Mouse (Mus musculus): ENCODE data around the gene Tmem120a.

Tmem120a gene

DNA sequence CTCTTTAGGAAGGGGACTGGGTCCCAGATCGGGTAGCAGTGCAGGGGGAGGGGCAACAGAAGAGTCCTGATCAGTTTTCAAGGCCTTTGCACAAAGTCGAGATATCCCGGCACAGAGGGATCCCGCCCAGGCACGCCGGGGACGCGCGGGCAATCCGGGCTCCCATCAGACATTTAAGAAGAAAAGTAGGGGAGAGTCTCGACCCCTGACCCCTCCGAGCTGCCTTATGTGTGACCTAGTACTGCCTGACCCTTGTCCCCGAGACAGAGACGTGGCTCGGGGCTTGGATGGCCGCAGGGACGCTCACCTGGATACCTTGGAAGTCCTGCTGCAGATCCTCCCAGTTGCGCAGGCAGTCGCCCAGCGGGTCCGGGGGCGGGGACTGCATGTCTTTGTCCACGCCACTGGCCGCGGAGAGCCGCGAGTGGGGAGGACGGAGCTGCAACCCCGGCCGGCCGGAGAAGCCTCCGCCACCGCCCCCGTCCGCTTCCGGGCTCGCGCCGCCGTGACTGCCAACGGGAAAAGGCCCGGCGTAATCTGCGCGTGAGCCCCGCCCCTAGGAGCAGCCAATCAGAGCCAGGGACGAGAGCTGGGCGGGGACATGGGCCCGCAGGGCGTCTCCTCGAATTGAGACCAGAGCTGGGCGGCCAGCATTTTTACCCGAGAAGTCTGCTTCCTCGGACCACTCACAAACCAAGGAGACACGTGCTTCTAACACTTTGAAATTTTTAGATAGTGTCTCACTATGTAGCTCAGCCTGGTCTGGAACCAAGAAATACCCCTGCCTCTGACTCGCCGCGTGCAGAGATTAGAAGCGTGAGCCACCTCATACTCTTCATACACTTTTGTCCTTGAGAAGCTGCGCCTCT, at the start of gene Tmem120a:
Tmem120a (minus strand) TSS at position 708 of the 869 bp plus-strand sequence.
- in situ Hi-C loops (cut with MboI): no loop called here

DNA sequence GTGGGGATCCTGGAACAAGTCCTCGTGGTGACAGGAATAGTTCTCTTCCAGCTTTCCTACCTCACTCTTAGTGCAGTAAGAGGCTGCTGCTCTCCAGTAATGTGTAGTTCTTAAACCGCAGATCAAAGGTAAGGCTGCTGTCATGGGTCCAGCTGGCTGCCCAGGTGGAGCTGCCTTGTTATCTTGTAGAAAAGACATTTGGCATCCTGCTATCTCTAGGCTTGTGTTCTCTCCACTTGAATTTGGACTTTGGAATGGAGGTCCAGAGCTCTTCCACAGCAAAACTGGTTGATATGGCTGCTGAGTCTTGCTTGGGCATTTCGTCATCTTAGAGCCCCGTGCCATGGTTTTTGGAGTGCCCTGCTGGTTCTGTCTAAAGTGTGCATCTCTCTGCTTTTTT, 38.7 kb upstream of the Tmem120a start:
- in situ Hi-C loops (cut with MboI): no loop called here

DNA sequence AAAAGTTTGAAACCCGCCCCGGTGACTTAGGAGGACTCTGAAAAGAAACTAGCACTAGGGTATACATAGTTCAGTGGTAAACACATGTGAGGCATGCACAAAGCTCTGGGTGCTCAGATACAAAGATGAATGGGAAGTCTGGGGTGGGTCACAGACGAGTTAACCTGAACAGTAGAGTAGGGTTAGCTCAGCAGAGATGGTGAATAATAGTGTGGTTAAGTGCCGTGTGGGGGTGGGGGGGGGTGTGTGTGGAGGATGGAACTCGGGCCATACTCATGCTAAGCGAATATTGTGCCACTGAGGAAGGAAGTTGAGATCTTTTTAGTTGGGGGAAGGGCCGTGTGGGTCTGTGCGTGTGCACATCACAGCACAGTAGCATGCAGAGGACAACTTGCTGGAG, 36.1 kb upstream of the Tmem120a start:
- in situ Hi-C loops (cut with MboI): no loop called here

DNA sequence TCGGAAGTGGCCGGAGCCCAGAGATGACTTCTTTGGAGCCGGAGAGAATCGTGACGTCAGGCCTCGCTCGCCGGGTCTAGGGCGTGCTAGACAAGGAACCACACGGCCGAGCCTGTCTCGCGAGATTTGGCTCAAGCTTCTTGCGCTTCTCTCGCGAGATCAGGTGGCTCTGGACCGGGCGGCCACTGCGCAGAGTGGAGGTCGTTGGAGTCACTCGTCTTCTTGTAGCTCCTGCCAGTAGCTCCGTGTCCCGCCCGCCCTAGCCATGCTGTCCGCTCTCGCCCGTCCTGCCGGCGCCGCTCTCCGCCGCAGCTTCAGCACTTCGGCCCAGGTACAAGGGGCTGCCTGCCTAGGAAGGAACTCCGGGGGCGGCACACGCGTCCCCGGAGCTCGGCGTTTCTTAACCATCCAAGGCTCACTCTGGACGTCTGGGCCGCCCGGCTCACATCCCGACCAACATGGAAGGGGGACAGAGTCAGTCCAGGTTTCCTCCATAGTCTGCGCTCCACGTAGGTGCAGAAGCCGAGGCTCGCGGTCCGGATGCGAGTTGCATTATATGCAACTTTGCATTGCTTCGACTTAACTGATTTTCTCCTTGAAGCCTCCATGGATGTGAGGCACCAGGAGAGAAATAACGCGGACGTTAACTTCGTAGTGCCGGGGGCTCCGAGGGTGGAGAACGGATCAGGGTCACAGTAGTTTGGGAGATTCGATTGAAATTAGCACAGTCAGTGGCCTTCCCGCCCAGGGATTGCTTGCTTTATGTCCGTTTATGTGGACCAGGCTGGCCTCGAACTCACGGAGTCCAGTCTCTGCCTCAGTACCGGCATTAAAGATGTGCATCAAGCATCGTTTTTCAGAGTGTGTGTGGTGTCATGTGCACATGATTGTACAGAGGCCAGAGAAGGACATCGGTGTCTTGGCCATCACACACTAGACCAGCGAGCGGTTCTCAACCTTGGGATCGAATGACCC, 34.5 kb upstream of the Tmem120a start, which contains the start of gene Mdh2:
Mdh2 (plus strand) TSS at position 10 of the 975 bp plus-strand sequence.
- in situ Hi-C loops (cut with MboI): loop anchor here (10.0 kb wide), 1 partner anchor 144 kb away; the partner anchor contains the start of gene Rhbdd2

DNA sequence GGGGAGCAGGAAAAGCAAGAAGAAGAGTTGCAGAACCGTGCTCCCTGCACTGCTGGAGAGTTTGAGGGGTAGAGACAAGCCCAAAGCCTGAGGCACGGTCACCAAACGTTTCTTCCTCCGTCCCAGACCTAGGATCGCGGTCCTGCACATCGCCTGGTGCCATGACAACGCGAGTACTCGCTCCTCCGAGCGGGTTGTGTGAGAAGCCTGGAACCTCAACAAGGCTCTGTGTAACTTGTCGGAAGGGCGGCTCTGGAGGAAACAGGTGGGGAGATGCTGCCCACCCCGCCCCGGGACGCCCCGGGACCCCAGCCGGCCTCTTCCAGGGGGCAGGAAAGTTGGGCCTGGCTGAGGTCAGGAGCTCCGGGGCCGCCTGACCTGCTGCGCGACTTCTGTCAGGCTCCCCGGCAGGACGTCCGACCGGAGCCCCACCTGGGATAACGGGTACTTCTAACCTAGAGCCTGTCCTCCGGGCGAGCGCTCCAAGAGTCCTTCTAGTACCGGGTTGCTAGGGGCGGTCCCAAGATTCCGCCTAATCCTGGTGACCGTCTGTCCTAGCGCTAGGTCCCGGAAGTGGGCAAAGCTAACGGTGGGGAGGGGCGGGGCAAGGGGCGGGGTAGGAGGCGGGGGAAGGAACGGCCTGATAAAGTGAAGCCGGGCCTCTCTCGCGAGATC, 33.7 kb upstream of the Tmem120a start, which contains the start of gene Styxl1:
Styxl1 (minus strand) TSS at position 590 of the 675 bp plus-strand sequence.
- in situ Hi-C loops (cut with MboI): loop anchor here (10.0 kb wide), 1 partner anchor 143 kb away; the partner anchor contains the start of gene Rhbdd2

DNA sequence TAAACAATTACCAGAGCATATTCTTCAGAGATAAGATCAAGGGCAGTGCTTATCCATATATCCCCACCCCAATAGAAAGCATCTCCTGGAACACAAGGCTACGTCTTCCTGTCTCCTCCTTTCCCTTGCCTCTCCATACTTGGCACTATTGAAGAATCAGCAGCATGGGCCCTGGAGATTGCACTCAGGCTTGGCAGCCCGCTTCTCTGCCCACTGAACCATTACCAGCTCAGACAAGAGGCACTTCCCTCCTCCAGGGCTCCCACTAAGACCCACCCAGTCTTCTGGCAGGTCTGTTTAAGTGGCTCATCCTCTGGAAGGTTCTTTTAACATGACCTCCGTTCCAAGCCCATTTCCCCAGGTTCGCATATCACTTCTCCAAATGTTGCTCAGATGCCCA, 32.3 kb upstream of the Tmem120a start:
- in situ Hi-C loops (cut with MboI): loop anchor here (10.0 kb wide), 1 partner anchor 142 kb away; the partner anchor contains the start of gene Rhbdd2

DNA sequence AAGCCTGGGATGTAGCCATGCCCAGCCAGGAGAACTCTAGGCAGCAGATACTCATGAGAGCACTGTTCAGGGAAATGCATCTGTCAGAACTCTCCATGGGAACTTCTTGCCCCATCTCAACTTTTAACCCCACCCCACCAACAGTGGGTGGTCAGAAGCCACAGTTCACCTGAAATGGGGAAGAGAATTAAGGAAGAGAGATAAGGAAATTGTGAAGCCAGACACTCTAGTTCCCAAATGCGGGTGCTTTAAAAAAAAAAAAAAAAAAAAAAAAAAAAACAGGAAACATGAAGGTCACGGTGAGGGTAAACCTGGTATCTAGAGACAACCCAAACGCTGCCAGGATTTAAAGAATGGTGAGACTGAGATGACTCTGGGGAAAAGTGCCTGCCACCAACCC, 28.3 kb upstream of the Tmem120a start:
- in situ Hi-C loops (cut with MboI): loop anchor here (10.0 kb wide), 1 partner anchor 138 kb away; the partner anchor contains the start of gene Rhbdd2

DNA sequence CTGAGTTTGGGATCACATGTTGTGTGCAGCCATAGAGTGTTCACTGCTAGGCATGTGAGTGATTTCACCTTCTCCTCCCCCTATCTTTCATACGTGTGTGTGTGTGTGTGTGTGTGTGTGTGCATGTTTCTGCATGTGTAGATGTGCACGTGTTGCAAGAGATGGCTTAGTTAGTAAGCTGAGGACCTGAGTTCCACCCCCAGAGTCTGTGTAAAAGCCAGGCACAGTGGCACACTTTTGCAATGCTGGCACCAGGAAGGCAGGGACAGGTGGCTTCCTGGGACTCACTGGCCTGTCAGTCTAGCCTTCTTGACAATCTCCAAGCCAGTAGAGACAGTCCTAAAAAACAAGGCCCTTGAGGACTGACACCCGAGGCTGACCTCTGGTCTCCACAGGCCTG, 20.7 kb upstream of the Tmem120a start:
- in situ Hi-C loops (cut with MboI): no loop called here

DNA sequence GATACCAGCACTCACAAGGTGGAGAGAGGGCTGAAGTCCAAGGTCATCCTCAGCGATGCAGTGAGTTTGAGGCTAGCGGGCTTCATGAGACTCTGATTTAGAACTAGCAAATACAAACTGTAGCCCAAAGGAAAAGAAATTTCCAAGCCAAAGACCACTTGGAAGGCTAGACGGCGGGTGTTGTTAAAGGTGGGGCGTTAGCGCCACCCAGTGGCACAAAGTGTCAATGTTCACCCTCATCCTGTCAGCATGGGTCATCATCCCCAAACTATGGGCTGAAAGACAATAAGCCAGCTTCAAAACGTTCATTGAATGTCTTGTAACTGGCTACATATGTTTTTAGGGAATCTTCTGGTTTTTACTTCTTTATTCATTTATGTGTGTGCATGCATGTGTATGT, 19.3 kb upstream of the Tmem120a start:
- in situ Hi-C loops (cut with MboI): no loop called here

DNA sequence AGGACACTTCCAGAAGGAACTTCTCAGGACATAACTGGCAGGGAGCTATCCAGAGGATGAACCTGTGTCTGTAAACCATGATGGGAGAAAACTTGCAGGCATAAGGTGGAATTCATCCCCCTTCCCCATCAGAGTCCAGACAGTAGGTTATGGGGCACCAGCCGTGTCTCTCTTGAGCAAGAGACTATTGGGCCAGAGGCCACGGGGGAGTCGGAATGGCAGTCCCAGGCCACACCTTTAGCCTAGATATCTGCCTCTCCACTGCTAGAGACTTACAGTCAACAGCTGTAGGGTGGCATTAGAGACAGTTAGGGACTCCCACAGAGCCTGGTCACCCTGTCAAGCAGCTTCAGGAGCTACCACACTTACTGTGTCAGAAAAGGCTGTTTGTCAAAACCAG, 17.6 kb upstream of the Tmem120a start:
- in situ Hi-C loops (cut with MboI): no loop called here

DNA sequence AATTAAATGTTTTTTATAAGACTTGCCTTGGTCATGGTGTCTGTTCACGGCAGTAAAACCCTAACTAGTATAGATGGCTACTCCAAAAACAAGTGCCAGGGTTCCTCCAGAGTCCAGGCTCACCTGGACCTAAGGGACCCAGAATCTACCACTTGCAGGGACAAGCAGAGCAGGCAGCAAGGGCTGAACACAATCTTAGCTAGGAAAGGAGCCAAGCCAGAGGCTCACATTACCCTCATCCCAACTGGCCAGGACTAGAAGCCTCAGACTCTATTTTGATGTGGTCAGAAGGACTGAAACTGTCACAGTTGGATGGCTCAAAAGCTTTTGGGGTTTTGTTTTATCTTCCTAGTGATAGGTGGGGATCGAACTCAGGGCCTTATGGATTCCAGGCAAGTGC, 7.3 kb upstream of the Tmem120a start:
- in situ Hi-C loops (cut with MboI): loop anchor here (5.0 kb wide), 1 partner anchor 134 kb away; no protein-coding TSS in a partner anchor

DNA sequence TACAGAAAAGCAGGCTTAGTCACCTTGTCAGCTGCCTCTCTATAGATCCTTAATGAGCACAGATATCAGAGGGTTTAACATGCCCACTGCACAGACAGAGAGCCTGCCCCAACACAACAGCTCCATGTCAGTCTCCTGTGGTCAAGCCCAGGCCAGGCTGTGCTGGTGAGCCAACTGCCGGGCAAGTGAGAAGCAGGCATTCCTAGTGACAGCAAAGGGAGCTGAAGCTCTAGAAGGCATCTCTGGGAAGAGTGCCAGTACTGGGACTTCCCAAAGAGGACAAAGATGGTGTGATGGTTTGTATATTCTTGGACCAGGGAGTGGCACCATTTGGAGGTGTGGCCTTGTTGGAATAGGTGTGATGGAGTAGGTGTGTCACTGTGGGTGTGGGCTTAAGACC, 6.8 kb upstream of the Tmem120a start:
- in situ Hi-C loops (cut with MboI): loop anchor here (5.0 kb wide), 1 partner anchor 134 kb away; no protein-coding TSS in a partner anchor

DNA sequence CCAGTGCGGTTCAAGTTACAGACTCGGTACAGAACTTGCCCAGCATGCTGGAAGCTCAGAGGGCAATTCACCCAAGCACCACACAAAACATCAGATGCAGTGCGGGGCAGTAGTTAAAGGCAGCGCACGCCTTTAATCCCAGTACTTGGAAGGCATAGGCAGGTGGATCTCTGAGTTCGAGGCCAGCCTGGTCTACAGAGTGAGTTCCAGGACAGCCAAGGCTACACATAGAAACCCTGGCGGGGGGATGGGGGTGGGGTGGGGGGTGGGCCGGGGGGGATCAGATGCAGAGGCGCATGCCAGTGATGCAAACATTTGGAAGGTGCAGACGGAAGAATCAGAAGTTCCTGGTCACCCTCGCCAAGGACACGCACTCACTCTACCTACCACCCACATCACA, 494 bp upstream of the Tmem120a start:
- in situ Hi-C loops (cut with MboI): no loop called here

DNA sequence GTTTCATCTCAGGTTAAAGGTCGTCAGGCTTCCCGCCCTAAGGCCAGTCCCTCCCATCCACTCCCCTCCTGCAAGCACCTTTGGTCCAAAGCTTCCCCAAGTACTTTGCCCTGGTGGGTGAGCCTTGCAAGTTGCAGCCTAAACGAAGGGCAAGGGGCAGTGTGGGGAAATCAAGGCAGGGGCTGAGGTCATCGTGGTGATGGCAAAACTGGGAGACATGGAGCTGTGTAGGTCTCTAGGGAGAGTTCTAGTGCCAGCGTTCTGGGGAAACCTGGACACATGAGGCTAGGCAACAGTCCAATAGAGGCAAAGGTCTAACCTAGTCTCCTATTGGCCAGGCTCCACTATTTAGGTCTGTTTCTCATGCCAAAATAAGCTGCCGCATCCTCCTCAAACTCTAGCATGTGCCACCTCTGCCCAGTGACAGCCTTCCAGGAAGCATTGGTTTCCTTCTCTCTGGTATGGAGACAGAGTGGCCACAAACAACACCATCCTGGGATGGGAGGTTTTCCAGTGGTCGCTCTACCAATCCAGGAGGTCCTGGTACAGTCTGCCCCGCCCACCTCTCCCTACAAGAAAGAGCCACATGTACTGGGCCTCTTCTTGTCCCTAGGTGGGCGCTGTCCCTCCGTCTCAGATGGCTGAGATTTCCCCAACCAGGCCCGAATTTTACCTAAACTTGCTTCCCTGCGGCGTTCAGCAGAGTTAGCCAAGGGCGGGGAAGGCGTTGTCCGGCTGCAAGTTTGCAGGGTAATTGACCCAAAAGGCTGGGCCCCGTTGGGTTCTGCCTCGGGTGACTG, 1.1 kb downstream of the Tmem120a start:
- in situ Hi-C loops (cut with MboI): no loop called here

DNA sequence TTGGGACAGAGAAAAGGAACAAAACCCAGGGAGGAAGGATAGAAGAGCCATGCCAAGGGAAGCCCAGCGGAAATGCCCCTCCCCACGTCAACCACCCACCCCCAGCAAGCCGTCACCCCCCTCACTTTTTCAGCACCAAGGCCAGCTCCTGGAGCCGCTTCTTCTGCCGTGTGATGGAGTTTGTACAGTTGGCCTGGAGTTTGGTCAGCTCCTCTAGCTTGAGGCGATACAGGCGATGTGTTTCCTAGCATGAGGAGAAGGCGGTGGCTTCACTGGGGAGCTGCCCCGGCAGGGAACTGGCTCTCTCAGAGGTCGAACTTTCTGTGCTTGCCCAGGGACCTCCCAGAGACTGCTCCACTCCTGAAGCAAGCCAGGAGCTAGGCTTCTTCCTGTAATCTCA, 2.1 kb downstream of the Tmem120a start:
- in situ Hi-C loops (cut with MboI): no loop called here

DNA sequence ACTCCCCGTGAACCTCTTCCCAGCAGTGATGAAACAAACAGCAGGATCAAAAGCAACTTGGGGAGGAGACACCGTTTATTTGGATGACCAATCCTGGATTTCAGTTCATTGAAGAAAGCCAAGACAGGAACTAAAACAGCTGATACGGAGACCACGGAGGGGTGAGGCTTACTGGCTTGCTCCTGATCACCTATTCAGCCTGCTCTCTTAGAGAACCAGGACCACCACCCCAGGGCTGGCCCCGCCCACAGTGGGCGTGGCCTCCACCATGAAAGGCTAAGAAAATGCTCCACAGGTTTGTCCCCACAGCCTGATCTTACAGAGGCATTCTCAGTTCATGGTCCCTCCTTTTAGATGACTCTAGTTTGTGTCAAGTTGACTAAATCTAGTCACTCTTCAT, 6.0 kb downstream of the Tmem120a start:
- in situ Hi-C loops (cut with MboI): no loop called here

DNA sequence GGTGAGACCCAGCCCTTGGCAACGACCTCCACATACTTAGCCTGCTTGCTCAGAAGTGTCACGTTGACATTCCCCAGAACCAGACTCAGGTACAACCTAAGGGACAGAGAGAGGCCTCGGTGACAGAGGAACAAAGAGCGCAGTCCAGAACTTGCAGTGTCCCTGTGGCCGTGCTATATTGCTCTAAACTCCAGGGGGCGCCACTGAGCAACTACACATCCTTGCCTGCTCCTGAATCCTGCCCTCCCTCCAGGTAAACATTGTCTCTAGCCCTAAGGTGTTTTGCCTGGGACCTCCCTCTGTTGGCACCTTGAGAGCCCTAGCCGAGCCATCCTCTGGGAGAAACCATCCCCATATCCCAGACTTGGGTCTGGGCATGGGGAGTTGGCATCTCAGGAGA, 7.1 kb downstream of the Tmem120a start:
- in situ Hi-C loops (cut with MboI): no loop called here

DNA sequence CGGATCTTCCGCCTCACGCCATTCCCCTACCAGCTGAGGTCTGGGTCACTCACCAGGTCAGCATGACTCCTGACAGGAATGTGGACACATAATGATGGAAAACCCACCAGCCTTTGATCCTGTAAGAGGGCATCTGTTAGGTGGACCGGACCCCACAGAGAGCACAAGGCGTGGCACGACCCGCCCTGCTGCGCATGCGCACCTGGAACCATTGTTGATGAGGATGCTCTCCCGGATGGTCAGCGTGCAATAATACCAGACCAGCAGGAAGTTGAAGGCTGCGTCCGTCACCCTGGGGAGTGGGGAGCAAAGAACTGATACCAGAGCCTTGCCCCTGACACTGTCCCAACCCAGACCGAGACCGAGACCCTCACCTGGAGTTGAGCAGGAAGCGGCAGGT, 7.7 kb downstream of the Tmem120a start:
- in situ Hi-C loops (cut with MboI): no loop called here

DNA sequence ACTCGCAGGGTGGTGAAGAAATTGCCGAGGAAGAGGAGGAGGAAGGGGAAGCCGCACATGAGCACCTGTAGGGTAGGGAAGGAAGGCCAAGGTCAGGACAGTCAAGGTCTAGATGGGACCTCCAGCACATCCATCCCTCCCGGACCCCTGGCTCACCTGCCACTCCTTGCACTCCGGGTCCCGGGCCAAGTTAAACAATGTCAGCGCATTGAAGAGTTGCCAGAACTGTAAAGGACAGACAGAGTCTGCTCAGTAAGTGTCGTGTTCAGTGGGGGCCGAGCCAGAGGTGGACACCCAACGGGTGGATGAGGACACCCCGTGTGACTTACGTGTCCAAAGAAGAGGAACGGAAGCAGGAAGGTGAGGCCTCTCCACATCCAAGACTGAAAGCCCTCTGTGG, 8.5 kb downstream of the Tmem120a start:
- in situ Hi-C loops (cut with MboI): no loop called here

DNA sequence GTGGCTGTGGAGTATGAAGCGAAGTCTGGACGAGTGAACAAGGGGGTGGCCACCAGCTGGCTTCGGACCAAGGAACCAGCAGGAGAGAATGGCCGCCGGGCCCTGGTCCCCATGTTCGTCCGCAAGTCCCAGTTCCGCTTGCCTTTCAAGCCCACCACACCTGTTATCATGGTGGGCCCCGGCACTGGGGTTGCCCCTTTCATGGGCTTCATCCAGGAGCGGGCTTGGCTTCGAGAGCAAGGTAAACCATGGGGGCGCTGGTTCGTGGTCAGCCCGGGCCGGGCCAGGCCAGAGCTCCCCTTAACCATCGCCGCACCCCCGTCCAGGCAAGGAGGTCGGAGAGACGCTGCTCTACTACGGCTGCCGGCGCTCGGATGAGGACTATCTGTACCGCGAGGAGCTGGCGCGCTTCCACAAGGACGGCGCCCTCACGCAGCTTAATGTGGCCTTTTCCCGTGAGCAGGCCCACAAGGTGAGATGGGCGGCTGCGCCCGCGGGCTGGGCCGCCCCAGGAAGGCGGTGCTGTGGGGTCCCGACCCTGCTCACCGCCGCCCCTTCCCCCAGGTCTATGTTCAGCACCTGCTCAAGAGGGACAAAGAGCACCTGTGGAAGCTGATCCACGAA, 10.1 kb downstream of the Tmem120a start:
- in situ Hi-C loops (cut with MboI): no loop called here

Data from mature B cell (primary cell).